Mouse (Mus musculus): ENCODE results near the gene Mgat5b.
A peak's percentile ranks its signal among the peaks of the same experiment; 100 is the strongest.
"Not testable (repeated sequence)": the region's sequence is repeated elsewhere in the genome, so short reads cannot be mapped to it uniquely, and the experiment has no call there.

Gene Mgat5b

GRCm38 (mm10) chr11:116918323-116919185, at the start of gene Mgat5b:
Gene Mgat5b (plus strand): TSS chr11:116918863.
- DNase-seq (ENCODE audit: low spot score), result peak; percentile 51

- DNase-seq (ENCODE audit: low spot score), result no peak
Observed at GRCm38 (mm10) chr11:116869223-116869622, 49.4 kb upstream of the Mgat5b start.

- DNase-seq (ENCODE audit: low spot score), result no peak
Observed at GRCm38 (mm10) chr11:116869641-116870040, 49.0 kb upstream of the Mgat5b start.

GRCm38 (mm10) chr11:116871538-116871937, 47.1 kb upstream of the Mgat5b start:
- DNase-seq (ENCODE audit: low spot score), result no peak

GRCm38 (mm10) chr11:116873987-116874386, 44.7 kb upstream of the Mgat5b start:
- DNase-seq (ENCODE audit: low spot score), result no peak

GRCm38 (mm10) chr11:116878454-116878853, 40.2 kb upstream of the Mgat5b start:
- no peak for DNase-seq (ENCODE audit: low spot score)

- no peak for DNase-seq (ENCODE audit: low spot score)
Observed at GRCm38 (mm10) chr11:116880839-116881238, 37.8 kb upstream of the Mgat5b start.

- DNase-seq (ENCODE audit: low spot score), result no peak
Observed at GRCm38 (mm10) chr11:116881440-116881839, 37.2 kb upstream of the Mgat5b start.

- no peak for DNase-seq (ENCODE audit: low spot score)
Observed at GRCm38 (mm10) chr11:116882446-116882845, 36.2 kb upstream of the Mgat5b start.

GRCm38 (mm10) chr11:116884061-116884460, 34.6 kb upstream of the Mgat5b start:
- no peak for DNase-seq (ENCODE audit: low spot score)

- peak; percentile 71 for DNase-seq (ENCODE audit: low spot score)
Observed at GRCm38 (mm10) chr11:116885275-116886151, 33.1 kb upstream of the Mgat5b start.

- no peak for DNase-seq (ENCODE audit: low spot score)
Observed at GRCm38 (mm10) chr11:116887136-116887535, 31.5 kb upstream of the Mgat5b start.

GRCm38 (mm10) chr11:116893532-116894442, 24.9 kb upstream of the Mgat5b start:
- DNase-seq (ENCODE audit: low spot score), result no peak

GRCm38 (mm10) chr11:116895402-116895801, 23.3 kb upstream of the Mgat5b start:
- DNase-seq (ENCODE audit: low spot score), result no peak

GRCm38 (mm10) chr11:116899247-116899646, 19.4 kb upstream of the Mgat5b start:
- DNase-seq (ENCODE audit: low spot score), result no peak

- not testable (repeated sequence) for DNase-seq (ENCODE audit: low spot score)
Observed at GRCm38 (mm10) chr11:116902588-116902987, 16.1 kb upstream of the Mgat5b start.

GRCm38 (mm10) chr11:116905741-116906456, 12.8 kb upstream of the Mgat5b start:
- no peak for DNase-seq (ENCODE audit: low spot score)

- no peak for DNase-seq (ENCODE audit: low spot score)
Observed at GRCm38 (mm10) chr11:116913573-116913972, 5.1 kb upstream of the Mgat5b start.

GRCm38 (mm10) chr11:116914267-116914885, 4.3 kb upstream of the Mgat5b start:
- DNase-seq (ENCODE audit: low spot score), result no peak

- DNase-seq (ENCODE audit: low spot score), result no peak
Observed at GRCm38 (mm10) chr11:116915241-116915640, 3.4 kb upstream of the Mgat5b start.

GRCm38 (mm10) chr11:116917361-116917760, 1.3 kb upstream of the Mgat5b start:
- no peak for DNase-seq (ENCODE audit: low spot score)
